Mouse (Mus musculus) lung, postnatal 0 days (tissue): ENCODE measurements around the gene Slc13a4.

ENCODE experiments used
- CTCF ChIP-seq: IDR thresholded peaks from 2 replicates; pipeline ENCODE4 v1.5.1; 2016; ENCODE audit warnings: antibody characterized with exemption, mild to moderate bottlenecking
- EP300 ChIP-seq: IDR thresholded peaks from 2 replicates; pipeline ENCODE4 v1.6.1; 2016; ENCODE audit warnings: antibody characterized with exemption, mild to moderate bottlenecking, control low read depth

GRCm38 (mm10) chr6:35321105-35321504 is 13.2 kb upstream of the Slc13a4 start:
- TF ChIP-seq CTCF = no peak
- no peak for TF ChIP-seq EP300
